Comparison of ENCODE assay signal across 8 mouse cellular contexts in genomic region chr9:113793513-113793905, GRCm38 (mm10). TPM values are rescaled to one million over a fixed set of nuclear protein-coding genes. Genes with fewer than 3 reads are reported as not detected.
A peak's percentile ranks its signal among the peaks of the same experiment; 100 is the strongest.
DNase-seq lines count a peak whose midpoint lies in the region; ATAC-seq and TF ChIP-seq lines count a peak whose summit lies in the region.

No protein-coding gene starts in this region.

- 37% methylated on average over 3 of the region's 3 CpGs for WGBS in heart, embryonic 11.5 days (ENCODE audit: insufficient replicate concordance)
- whole genome bisulfite sequencing in hindbrain, embryonic 11.5 days: 36% methylated on average over 3 of the region's 3 CpGs
- WGBS in macrophage (ENCODE audit: missing documents): 52% methylated on average over 3 of the region's 3 CpGs

- H3K27ac ChIP-seq in heart, embryonic 11.5 days (ENCODE audit: low read depth, low read length): peak overlapping the region; percentile 29; the same call in 1 of the 2 replicates
- H3K27ac ChIP-seq in cortical plate, adult 2 months (ENCODE audit: insufficient read depth, low read length): peak overlapping the region; percentile 92
- H3K27ac ChIP-seq in hindbrain, embryonic 11.5 days (ENCODE audit: low read depth, low read length): peak overlapping the region; percentile 89
- peak overlapping the region; percentile 54 for H3K27ac ChIP-seq in macrophage

- DNase-seq in heart, postnatal 25 days (ENCODE audit: low spot score): no peak
- DNase-seq in hindbrain, embryonic 11.5 days (ENCODE audit: low spot score): no peak
- DNase-seq in c-Kit-positive CD71-positive TER-119-positive erythroid progenitor cells, embryonic 14.5 days (ENCODE audit: low spot score): no peak
- no peak for DNase-seq in thymus, adult 18-20 months
- DNase-seq in right cerebral cortex, postnatal 4 days: no peak

- peak overlapping the region; percentile 65 for H3K9ac ChIP-seq in heart, embryonic 11.5 days (ENCODE audit: low read depth, low read length)
- H3K9ac ChIP-seq in hindbrain, embryonic 11.5 days (ENCODE audit: low read depth, low read length): peak overlapping the region; percentile 55

- H3K79me2 ChIP-seq in macrophage (ENCODE audit: inconsistent target): peaks cover 78% of the 10 kb centered on the region

- H3K9me3 ChIP-seq in heart, embryonic 11.5 days (replicated peaks; ENCODE audit: control insufficient read depth, low read length): no peaks in the 10 kb centered on the region
- no peaks in the 10 kb centered on the region for H3K9me3 ChIP-seq in hindbrain, embryonic 11.5 days (ENCODE audit: control insufficient read depth, low read length)

- ATAC-seq in heart, embryonic 11.5 days (replicated peaks; ENCODE audit: insufficient number of reproducible peaks, low FRiP score, low TSS enrichment): no peak
- ATAC-seq in hindbrain, embryonic 11.5 days (ENCODE audit: low FRiP score): no peak

- peaks cover 14% of the 10 kb centered on the region for H3K4me1 ChIP-seq in heart, embryonic 11.5 days (ENCODE audit: control insufficient read depth, insufficient read depth, low read length)
- H3K4me1 ChIP-seq in cortical plate, adult 2 months (ENCODE audit: control insufficient read depth, insufficient read depth, low read length): peaks cover 3% of the 10 kb centered on the region
- H3K4me1 ChIP-seq in hindbrain, embryonic 11.5 days (replicated peaks; ENCODE audit: control insufficient read depth, insufficient read depth, low read length): peaks cover 3% of the 10 kb centered on the region; the same call in 1 of the 2 replicates

- no peaks in the 10 kb centered on the region for H3K36me3 ChIP-seq in heart, embryonic 11.5 days (ENCODE audit: control insufficient read depth, insufficient read depth, low read length)
- H3K36me3 ChIP-seq in hindbrain, embryonic 11.5 days (ENCODE audit: control insufficient read depth, insufficient read depth, low read length): no peaks in the 10 kb centered on the region
- no peaks in the 10 kb centered on the region for H3K36me3 ChIP-seq in macrophage (ENCODE audit: inconsistent target)

- no peak for TF ChIP-seq POLR2A in cortical plate, adult 2 months (IDR thresholded peaks at IDR 0.05; ENCODE audit: extremely low read depth, insufficient read depth, low read length)

- no peaks in the 10 kb centered on the region for H3K27me3 ChIP-seq in heart, embryonic 11.5 days (ENCODE audit: control insufficient read depth, insufficient read depth, low read length)
- no peaks in the 10 kb centered on the region for H3K27me3 ChIP-seq in hindbrain, embryonic 11.5 days (ENCODE audit: control insufficient read depth, insufficient read depth, low read length)

- TF ChIP-seq CTCF in cortical plate, adult 2 months (IDR thresholded peaks at IDR 0.05; ENCODE audit: extremely low read depth, insufficient read depth, low read length): no peak

- peak overlapping the region; percentile 63 for H3K4me2 ChIP-seq in heart, embryonic 11.5 days
- H3K4me2 ChIP-seq in hindbrain, embryonic 11.5 days (replicated peaks; ENCODE audit: low read depth, low read length): peak overlapping the region; percentile 45

- H3K4me3 ChIP-seq in heart, embryonic 11.5 days (ENCODE audit: low read depth, low read length): peak overlapping the region; percentile 49
- peak overlapping the region; percentile 74 for H3K4me3 ChIP-seq in cortical plate, adult 2 months (ENCODE audit: insufficient read depth, low read length)
- H3K4me3 ChIP-seq in hindbrain, embryonic 11.5 days (ENCODE audit: low read depth, low read length): peak overlapping the region; percentile 41
- peak overlapping the region; percentile 38 for H3K4me3 ChIP-seq in macrophage (ENCODE audit: inconsistent target)

- intact Hi-C loops in heart, postnatal 25 days (cut with DNase I): loop anchor here (2.0 to 5.0 kb wide), 2 partner anchors 51 to 139 kb away; partner anchors contain the start of gene Ubp1

RNA-seq across cellular contexts. Expression of gene Clasp2, which starts 52.2 kb away (rescaled TPM):
- polyA plus RNA-seq in heart, embryonic 11.5 days (2014; fragmentation: Nextera tagmentation; extraction: Ambion mirVana): 25.3 and 25.8 TPM in 2 replicates
- total RNA-seq in heart, postnatal 25 days (2021): 10 to 100 TPM; 48.0 to 57.5 TPM
- 124 TPM in 2 replicates for polyA plus RNA-seq in cortical plate, adult 2 months (2012; rRNA removed)
- polyA plus RNA-seq in hindbrain, embryonic 11.5 days (2014; fragmentation: Nextera tagmentation; extraction: Ambion mirVana): 53.0 and 57.9 TPM in 2 replicates
- total RNA-seq in macrophage (2018; cell fraction: chromatin; rRNA removed): 100 to 1,000 TPM in 25 of 26 experiments, 10 to 100 TPM in 1; 93.4 to 193 (median 164) TPM
- 10 to 100 TPM; 21.3 to 53.2 (median 37.1) TPM for total RNA-seq in macrophage (2018; cell fraction: cytosol; rRNA removed)
- 100 to 1,000 TPM in 9 of 26 experiments, 10 to 100 TPM in 17; 55.4 to 150 (median 83.9) TPM for total RNA-seq in macrophage (2018; cell fraction: nucleus; rRNA removed)
- polyA plus RNA-seq in macrophage (2018): 18.4 to 27.9 TPM (median 23.3 TPM) in 3 replicates

Comparison
In these comparisons a context has a peak if more than half of its experiments do, and no peak if none do; other contexts are left out.
1. H3K27ac ChIP-seq: peak in every context shown above with its lines; median percentile 92 in cortical plate, adult 2 months; 89 in hindbrain, embryonic 11.5 days; 54 in macrophage; 29 in heart, embryonic 11.5 days.